Mouse (Mus musculus): ENCODE measurements around the gene Svep1. TPM values are rescaled to one million over a fixed set of nuclear protein-coding genes. Genes with fewer than 3 reads are reported as not detected.

The Svep1 gene
- polyA plus RNA-seq, 1 experiment from 2014 or later, result 4.2 TPM

- Histone ChIP-seq H3K4me2 (replicated peaks; ENCODE audit: low read depth, low read length) (no peak overlapping the region), H3K27me3 (ENCODE audit: control insufficient read depth, insufficient read depth, low read length) (no peaks in the 10 kb centered on the region), H3K9ac (ENCODE audit: low read depth, low read length) (no peak overlapping the region), H3K9me3 (ENCODE audit: control insufficient read depth, low read length) (no peaks in the 10 kb centered on the region), H3K4me1 (ENCODE audit: control insufficient read depth, insufficient read depth, low read length) (no peaks in the 10 kb centered on the region), H3K27ac (ENCODE audit: low read depth, low read length) (no peak overlapping the region), H3K36me3 (ENCODE audit: control insufficient read depth, insufficient read depth, low read length) (no peaks in the 10 kb centered on the region), H3K4me3 (ENCODE audit: low read length) (no peak overlapping the region)
- ATAC-seq (ENCODE audit: low FRiP score, low TSS enrichment), result no peak
- WGBS, result 85% methylated on average over 1 of the region's 1 CpGs
Measured at GRCm38 (mm10) chr4:58062933-58063332, 143.7 kb downstream of the Svep1 start.

GRCm38 (mm10) chr4:58055653-58056052 is 151.0 kb downstream of the Svep1 start:
- no peak overlapping the region for H3K4me3 ChIP-seq (ENCODE audit: low read length)
- no peak for ATAC-seq (ENCODE audit: low FRiP score, low TSS enrichment)

GRCm38 (mm10) chr4:58054441-58054840 is 152.2 kb downstream of the Svep1 start:
- WGBS, result 78% methylated on average over 5 of the region's 5 CpGs

More at GRCm38 (mm10) chr4:58055653-58056052, 151.0 kb downstream of the Svep1 start:
- no peaks in the 10 kb centered on the region for H3K9me3 ChIP-seq (ENCODE audit: control insufficient read depth, low read length)
- no peaks in the 10 kb centered on the region for H3K4me1 ChIP-seq (ENCODE audit: control insufficient read depth, insufficient read depth, low read length)
- H3K27ac ChIP-seq (ENCODE audit: low read depth, low read length), result no peak overlapping the region
- no peak overlapping the region for H3K9ac ChIP-seq (ENCODE audit: low read depth, low read length)
- no peaks in the 10 kb centered on the region for H3K27me3 ChIP-seq (ENCODE audit: control insufficient read depth, insufficient read depth, low read length)
- no peak overlapping the region for H3K4me2 ChIP-seq (replicated peaks; ENCODE audit: low read depth, low read length)
- no peaks in the 10 kb centered on the region for H3K36me3 ChIP-seq (ENCODE audit: control insufficient read depth, insufficient read depth, low read length)

DNA sequence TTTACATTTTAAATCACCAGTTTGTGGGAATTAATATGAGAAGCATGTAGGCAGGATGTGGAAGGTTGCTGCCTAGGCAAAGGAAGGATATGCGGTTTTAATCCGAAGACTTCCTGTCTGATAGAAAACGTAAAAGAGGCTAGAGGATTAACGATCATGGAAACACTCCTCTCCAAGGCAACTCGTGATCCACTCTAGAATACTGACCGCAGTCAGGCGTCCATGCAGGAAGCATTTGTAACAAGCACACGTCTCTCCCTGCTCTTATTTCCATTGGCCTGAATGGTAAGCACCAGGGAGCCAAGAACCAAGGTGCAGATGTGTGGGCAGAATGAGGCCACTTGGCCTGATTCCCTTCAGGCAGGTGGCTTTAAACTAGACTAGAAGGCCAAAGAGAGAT is 155.9 kb downstream of the Svep1 start:
- no peaks in the 10 kb centered on the region for H3K9me3 ChIP-seq (ENCODE audit: control insufficient read depth, low read length)
- no peak overlapping the region for H3K9ac ChIP-seq (ENCODE audit: low read depth, low read length)
- H3K27me3 ChIP-seq (ENCODE audit: control insufficient read depth, insufficient read depth, low read length), result no peaks in the 10 kb centered on the region
- H3K4me3 ChIP-seq (ENCODE audit: low read length), result no peak overlapping the region
- H3K36me3 ChIP-seq (ENCODE audit: control insufficient read depth, insufficient read depth, low read length), result 0 out of 2 replicates have a peak, but pooled peaks cover 3% of the 10 kb centered on the region
- no peaks in the 10 kb centered on the region for H3K4me1 ChIP-seq (ENCODE audit: control insufficient read depth, insufficient read depth, low read length)
- H3K4me2 ChIP-seq (replicated peaks; ENCODE audit: low read depth, low read length), result no peak overlapping the region
- WGBS, result 58% methylated on average over 8 of the region's 8 CpGs
- no peak overlapping the region for H3K27ac ChIP-seq (ENCODE audit: low read depth, low read length)
- ATAC-seq (ENCODE audit: low FRiP score, low TSS enrichment), result no peak

More at GRCm38 (mm10) chr4:58054441-58054840, 152.2 kb downstream of the Svep1 start:
- H3K27ac ChIP-seq (ENCODE audit: low read depth, low read length), result no peak overlapping the region
- no peak overlapping the region for H3K4me2 ChIP-seq (replicated peaks; ENCODE audit: low read depth, low read length)
- ATAC-seq (ENCODE audit: low FRiP score, low TSS enrichment), result no peak
- no peaks in the 10 kb centered on the region for H3K9me3 ChIP-seq (ENCODE audit: control insufficient read depth, low read length)
- no peaks in the 10 kb centered on the region for H3K36me3 ChIP-seq (ENCODE audit: control insufficient read depth, insufficient read depth, low read length)
- no peak overlapping the region for H3K4me3 ChIP-seq (ENCODE audit: low read length)
- no peak overlapping the region for H3K9ac ChIP-seq (ENCODE audit: low read depth, low read length)
- no peaks in the 10 kb centered on the region for H3K27me3 ChIP-seq (ENCODE audit: control insufficient read depth, insufficient read depth, low read length)
- no peaks in the 10 kb centered on the region for H3K4me1 ChIP-seq (ENCODE audit: control insufficient read depth, insufficient read depth, low read length)

- H3K36me3 ChIP-seq (ENCODE audit: control insufficient read depth, insufficient read depth, low read length), result 0 out of 2 replicates have a peak, but pooled peaks cover 3% of the 10 kb centered on the region
- H3K4me2 ChIP-seq (replicated peaks; ENCODE audit: low read depth, low read length), result no peak overlapping the region
- WGBS, result 78% methylated on average over 8 of the region's 8 CpGs
- no peaks in the 10 kb centered on the region for H3K27me3 ChIP-seq (ENCODE audit: control insufficient read depth, insufficient read depth, low read length)
- H3K9me3 ChIP-seq (ENCODE audit: control insufficient read depth, low read length), result no peaks in the 10 kb centered on the region
- H3K9ac ChIP-seq (ENCODE audit: low read depth, low read length), result no peak overlapping the region
- no peak overlapping the region for H3K4me3 ChIP-seq (ENCODE audit: low read length)
- no peak overlapping the region for H3K27ac ChIP-seq (ENCODE audit: low read depth, low read length)
- no peak for ATAC-seq (ENCODE audit: low FRiP score, low TSS enrichment)
- no peaks in the 10 kb centered on the region for H3K4me1 ChIP-seq (ENCODE audit: control insufficient read depth, insufficient read depth, low read length)
Measured at GRCm38 (mm10) chr4:58050276-58050675, 156.4 kb downstream of the Svep1 start.

- Histone ChIP-seq H3K4me1 (ENCODE audit: control insufficient read depth, insufficient read depth, low read length) (no peaks in the 10 kb centered on the region), H3K27me3 (ENCODE audit: control insufficient read depth, insufficient read depth, low read length) (no peaks in the 10 kb centered on the region), H3K9ac (ENCODE audit: low read depth, low read length) (no peak overlapping the region), H3K27ac (ENCODE audit: low read depth, low read length) (no peak overlapping the region), H3K4me2 (replicated peaks; ENCODE audit: low read depth, low read length) (no peak overlapping the region), H3K36me3 (ENCODE audit: control insufficient read depth, insufficient read depth, low read length) (0 out of 2 replicates have a peak, but pooled peaks cover 3% of the 10 kb centered on the region), H3K9me3 (ENCODE audit: control insufficient read depth, low read length) (no peaks in the 10 kb centered on the region), H3K4me3 (ENCODE audit: low read length) (no peak overlapping the region)
- ATAC-seq (ENCODE audit: low FRiP score, low TSS enrichment), result no peak
- WGBS, result 88% methylated on average over 6 of the region's 6 CpGs
Measured at GRCm38 (mm10) chr4:58044833-58045232, 161.8 kb downstream of the Svep1 start.

- Histone ChIP-seq H3K4me1 (ENCODE audit: control insufficient read depth, insufficient read depth, low read length) (no peaks in the 10 kb centered on the region), H3K4me3 (ENCODE audit: low read length) (no peak overlapping the region), H3K27me3 (ENCODE audit: control insufficient read depth, insufficient read depth, low read length) (no peaks in the 10 kb centered on the region), H3K9ac (ENCODE audit: low read depth, low read length) (no peak overlapping the region), H3K4me2 (replicated peaks; ENCODE audit: low read depth, low read length) (no peak overlapping the region), H3K27ac (ENCODE audit: low read depth, low read length) (no peak overlapping the region), H3K9me3 (ENCODE audit: control insufficient read depth, low read length) (no peaks in the 10 kb centered on the region), H3K36me3 (ENCODE audit: control insufficient read depth, insufficient read depth, low read length) (0 out of 2 replicates have a peak, but pooled peaks cover 3% of the 10 kb centered on the region)
- no peak for ATAC-seq (ENCODE audit: low FRiP score, low TSS enrichment)
- WGBS, result 92% methylated on average over 3 of the region's 3 CpGs
Measured at GRCm38 (mm10) chr4:58044356-58044755, 162.3 kb downstream of the Svep1 start.

DNA sequence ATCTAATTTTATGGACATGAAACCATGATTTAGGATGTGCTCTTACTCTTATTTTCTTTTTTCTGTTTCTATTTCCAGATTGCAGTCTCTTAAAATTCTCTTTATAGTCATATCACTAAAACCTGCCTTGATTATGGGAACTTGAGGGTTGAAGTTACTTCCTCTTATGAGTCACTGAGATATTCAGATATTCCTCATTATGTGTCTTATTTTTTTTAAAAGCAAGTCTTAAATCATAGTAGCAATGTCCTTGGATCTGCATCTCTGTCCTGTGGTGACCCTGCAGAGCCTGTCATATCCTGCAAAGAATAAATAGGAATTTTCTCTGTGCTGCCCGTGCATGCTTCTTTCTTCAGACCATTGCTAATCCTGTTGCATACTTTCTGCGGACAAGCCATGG is 166.6 kb downstream of the Svep1 start:
- Histone ChIP-seq H3K27ac (ENCODE audit: low read depth, low read length) (no peak overlapping the region), H3K4me3 (ENCODE audit: low read length) (no peak overlapping the region), H3K9ac (ENCODE audit: low read depth, low read length) (no peak overlapping the region), H3K4me2 (replicated peaks; ENCODE audit: low read depth, low read length) (no peak overlapping the region), H3K9me3 (ENCODE audit: control insufficient read depth, low read length) (no peaks in the 10 kb centered on the region), H3K36me3 (ENCODE audit: control insufficient read depth, insufficient read depth, low read length) (no peaks in the 10 kb centered on the region), H3K4me1 (ENCODE audit: control insufficient read depth, insufficient read depth, low read length) (no peaks in the 10 kb centered on the region), H3K27me3 (ENCODE audit: control insufficient read depth, insufficient read depth, low read length) (no peaks in the 10 kb centered on the region)
- ATAC-seq (ENCODE audit: low FRiP score, low TSS enrichment), result no peak
- WGBS, result 88% methylated on average over 2 of the region's 2 CpGs

- Histone ChIP-seq H3K4me3 (ENCODE audit: low read length) (no peak overlapping the region), H3K27me3 (ENCODE audit: control insufficient read depth, insufficient read depth, low read length) (no peaks in the 10 kb centered on the region), H3K9ac (ENCODE audit: low read depth, low read length) (no peak overlapping the region), H3K27ac (ENCODE audit: low read depth, low read length) (no peak overlapping the region), H3K9me3 (ENCODE audit: control insufficient read depth, low read length) (no peaks in the 10 kb centered on the region), H3K4me1 (ENCODE audit: control insufficient read depth, insufficient read depth, low read length) (no peaks in the 10 kb centered on the region), H3K36me3 (ENCODE audit: control insufficient read depth, insufficient read depth, low read length) (no peaks in the 10 kb centered on the region), H3K4me2 (replicated peaks; ENCODE audit: low read depth, low read length) (no peak overlapping the region)
- ATAC-seq (ENCODE audit: low FRiP score, low TSS enrichment), result no peak
- WGBS, result 68% methylated on average over 6 of the region's 6 CpGs
Measured at GRCm38 (mm10) chr4:58037096-58037705, 169.5 kb downstream of the Svep1 start.
